Comparison of ENCODE assay signal across 13 mouse cellular contexts in the genomic region with DNA sequence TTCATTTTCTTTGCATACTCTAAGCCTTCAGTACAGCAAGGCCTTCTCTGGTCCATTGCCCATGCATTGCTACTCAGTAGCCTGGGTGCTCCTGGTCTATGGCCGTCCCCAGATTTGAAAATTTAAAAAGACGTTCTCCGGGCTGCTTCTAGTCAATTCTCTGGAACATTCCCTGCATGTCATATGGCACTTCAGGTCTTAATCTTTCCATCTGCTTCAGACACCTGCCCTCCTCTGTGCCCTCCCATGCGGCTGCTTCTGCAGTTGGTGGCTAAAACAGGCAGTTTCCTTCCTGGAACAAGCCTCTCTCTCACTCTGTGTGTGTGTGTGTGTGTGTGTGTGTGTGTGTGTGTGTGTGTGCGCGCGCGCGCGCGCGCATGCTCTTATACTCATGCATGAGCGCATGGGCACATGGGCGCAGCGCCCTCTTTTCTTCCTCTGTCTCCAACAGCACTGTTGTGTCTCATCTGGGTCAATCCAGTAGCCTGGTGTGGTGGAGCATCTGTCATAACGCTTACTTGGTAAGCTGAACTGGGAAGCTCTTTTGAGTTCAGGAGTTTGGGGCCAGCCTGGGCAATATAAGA. TPM values are rescaled to one million over a fixed set of nuclear protein-coding genes. Genes with fewer than 3 reads are reported as not detected.
DNase-seq lines count a peak whose midpoint lies in the region; ATAC-seq and TF ChIP-seq lines count a peak whose summit lies in the region.
"Had no signal": no experiment of that assay in that cellular context is flagged by ENCODE, and none has a peak within 500 bp of the region (broad histone marks: within the 10 kb centered on the region; RNA-seq: fewer than 3 reads in every experiment).

No protein-coding gene starts in this region.

- no peak overlapping the region for H3K9ac ChIP-seq in heart, embryonic 16.5 days (ENCODE audit: low read length)
- H3K9ac ChIP-seq in midbrain, embryonic 12.5 days (replicated peaks), result no peak overlapping the region
- no peak overlapping the region for H3K9ac ChIP-seq in midbrain, embryonic 16.5 days (ENCODE audit: low read depth, low read length)
- H3K9ac ChIP-seq in liver, embryonic 11.5 days (ENCODE audit: low read depth, low read length), result no peak overlapping the region
- H3K9ac ChIP-seq: forebrain, embryonic 12.5 days; liver, embryonic 12.5 days; lung, embryonic 15.5 days; midbrain, embryonic 15.5 days had no signal

- H3K27me3 ChIP-seq in heart, embryonic 16.5 days (ENCODE audit: control insufficient read depth, insufficient read depth, low read length), result no peaks in the 10 kb centered on the region
- H3K27me3 ChIP-seq in midbrain, embryonic 12.5 days, result 0 out of 2 replicates have a peak, but pooled peaks cover 4% of the 10 kb centered on the region
- H3K27me3 ChIP-seq in midbrain, embryonic 16.5 days (ENCODE audit: control insufficient read depth, insufficient read depth, low read depth, low read length), result no peaks in the 10 kb centered on the region
- no peaks in the 10 kb centered on the region for H3K27me3 ChIP-seq in thymus, adult 2 months (ENCODE audit: control insufficient read depth, insufficient read depth, low read length)
- no peaks in the 10 kb centered on the region for H3K27me3 ChIP-seq in liver, embryonic 11.5 days (replicated peaks; ENCODE audit: control insufficient read depth, insufficient read depth, low read length)
- H3K27me3 ChIP-seq: liver, embryonic 12.5 days; lung, embryonic 15.5 days; midbrain, embryonic 15.5 days had no signal

- WGBS in heart, embryonic 16.5 days, result 89% methylated on average over 16 of the region's 16 CpGs
- WGBS in midbrain, embryonic 12.5 days, result 91% methylated on average over 10 of the region's 16 CpGs
- 92% methylated on average over 16 of the region's 16 CpGs for WGBS in midbrain, embryonic 16.5 days
- whole genome bisulfite sequencing in thymus, adult 2 months, result 12% methylated on average over 16 of the region's 16 CpGs
- 92% methylated on average over 16 of the region's 16 CpGs for WGBS in liver, embryonic 11.5 days

- H3K4me3 ChIP-seq in heart, embryonic 16.5 days (ENCODE audit: low read length), result no peak overlapping the region
- no peak overlapping the region for H3K4me3 ChIP-seq in midbrain, embryonic 12.5 days
- H3K4me3 ChIP-seq in midbrain, embryonic 16.5 days (ENCODE audit: low read depth, low read length), result no peak overlapping the region
- H3K4me3 ChIP-seq in thymus, adult 2 months (ENCODE audit: control insufficient read depth, insufficient read depth, low read length), result no peak overlapping the region
- H3K4me3 ChIP-seq in liver, embryonic 11.5 days (ENCODE audit: low read depth, low read length), result no peak overlapping the region
- H3K4me3 ChIP-seq: forebrain, embryonic 12.5 days; liver, embryonic 12.5 days; lung, embryonic 15.5 days; midbrain, embryonic 15.5 days had no signal

- intact Hi-C loops in heart, postnatal 14 days (cut with DNase I), result no loop called here

- ATAC-seq in heart, embryonic 16.5 days (replicated peaks; ENCODE audit: extremely low read depth, insufficient read depth, low FRiP score), result peak; percentile 43; the same call in 1 of the 2 replicates
- 0 out of 2 replicates have a peak, but pooled peaks have one; percentile 3 for ATAC-seq in midbrain, embryonic 12.5 days (ENCODE audit: low FRiP score, low read depth)
- no peak for ATAC-seq in midbrain, embryonic 16.5 days
- no peak for ATAC-seq in liver, embryonic 11.5 days (replicated peaks; ENCODE audit: low FRiP score)
- ATAC-seq: liver, embryonic 12.5 days; midbrain, embryonic 15.5 days had no signal

- no peaks in the 10 kb centered on the region for H3K9me3 ChIP-seq in heart, embryonic 16.5 days (replicated peaks; ENCODE audit: control insufficient read depth, low read length)
- H3K9me3 ChIP-seq in midbrain, embryonic 12.5 days, result no peaks in the 10 kb centered on the region
- no peaks in the 10 kb centered on the region for H3K9me3 ChIP-seq in midbrain, embryonic 16.5 days (replicated peaks; ENCODE audit: control insufficient read depth, low read length, poor library complexity, severe bottlenecking)
- H3K9me3 ChIP-seq in liver, embryonic 11.5 days (ENCODE audit: control insufficient read depth, low read length), result no peaks in the 10 kb centered on the region
- H3K9me3 ChIP-seq: forebrain, embryonic 12.5 days; liver, embryonic 12.5 days; lung, embryonic 15.5 days; midbrain, embryonic 15.5 days had no signal

- H3K4me1 ChIP-seq in heart, embryonic 16.5 days (ENCODE audit: control insufficient read depth, insufficient read depth, low read length), result no peaks in the 10 kb centered on the region
- peaks cover 13% of the 10 kb centered on the region; the same call in 1 of the 2 replicates for H3K4me1 ChIP-seq in midbrain, embryonic 12.5 days
- 0 out of 2 replicates have a peak, but pooled peaks cover 4% of the 10 kb centered on the region for H3K4me1 ChIP-seq in midbrain, embryonic 16.5 days (ENCODE audit: control insufficient read depth, insufficient read depth, low read length)
- H3K4me1 ChIP-seq in thymus, adult 2 months (replicated peaks; ENCODE audit: control insufficient read depth, insufficient read depth, low read length), result peaks cover 21% of the 10 kb centered on the region
- H3K4me1 ChIP-seq in liver, embryonic 11.5 days (replicated peaks; ENCODE audit: control insufficient read depth, insufficient read depth, low read length), result 0 out of 2 replicates have a peak, but pooled peaks cover 7% of the 10 kb centered on the region
- H3K4me1 ChIP-seq: lung, embryonic 15.5 days had no signal

- no peak overlapping the region for H3K4me2 ChIP-seq in heart, embryonic 16.5 days (ENCODE audit: low read depth, low read length)
- no peak overlapping the region for H3K4me2 ChIP-seq in midbrain, embryonic 12.5 days (replicated peaks)
- H3K4me2 ChIP-seq in midbrain, embryonic 16.5 days (ENCODE audit: low read length), result no peak overlapping the region
- H3K4me2 ChIP-seq in liver, embryonic 11.5 days, result no peak overlapping the region
- H3K4me2 ChIP-seq: forebrain, embryonic 12.5 days; liver, embryonic 12.5 days; lung, embryonic 15.5 days; midbrain, embryonic 15.5 days had no signal

- H3K36me3 ChIP-seq in heart, embryonic 16.5 days (ENCODE audit: control insufficient read depth, insufficient read depth), result no peaks in the 10 kb centered on the region
- H3K36me3 ChIP-seq in midbrain, embryonic 12.5 days, result no peaks in the 10 kb centered on the region
- H3K36me3 ChIP-seq in midbrain, embryonic 16.5 days (ENCODE audit: control insufficient read depth, insufficient read depth, low read length), result no peaks in the 10 kb centered on the region
- H3K36me3 ChIP-seq in thymus, adult 2 months (ENCODE audit: control insufficient read depth, insufficient read depth, low read length), result no peaks in the 10 kb centered on the region
- no peaks in the 10 kb centered on the region for H3K36me3 ChIP-seq in liver, embryonic 11.5 days (ENCODE audit: control insufficient read depth, insufficient read depth, low read length)
- H3K36me3 ChIP-seq: forebrain, embryonic 12.5 days; liver, embryonic 12.5 days; lung, embryonic 15.5 days; midbrain, embryonic 15.5 days had no signal

- H3K27ac ChIP-seq in heart, embryonic 16.5 days (ENCODE audit: low read length), result peak overlapping the region; percentile 40; the same call in 1 of the 2 replicates
- H3K27ac ChIP-seq in midbrain, embryonic 12.5 days (replicated peaks), result no peak overlapping the region
- H3K27ac ChIP-seq in midbrain, embryonic 16.5 days (ENCODE audit: low read length), result no peak overlapping the region
- H3K27ac ChIP-seq in thymus, adult 2 months (ENCODE audit: control insufficient read depth, insufficient read depth, low read length), result peak overlapping the region; percentile 24; the same call in 1 of the 2 replicates
- no peak overlapping the region for H3K27ac ChIP-seq in liver, embryonic 11.5 days (ENCODE audit: low read depth, low read length)
- H3K27ac ChIP-seq: forebrain, embryonic 12.5 days; liver, embryonic 12.5 days; lung, embryonic 15.5 days; midbrain, embryonic 15.5 days had no signal

- no peak for TF ChIP-seq POLR2A in thymus, adult 2 months (IDR thresholded peaks at IDR 0.05; ENCODE audit: control insufficient read depth, extremely low read depth, insufficient read depth, low read length, poor library complexity)

- TF ChIP-seq CTCF in thymus, adult 2 months (IDR thresholded peaks at IDR 0.05; ENCODE audit: borderline replicate concordance, control insufficient read depth, extremely low read depth, insufficient read depth, low read length, poor library complexity), result no peak

- DNase-seq in heart, postnatal 14 days, result no peak
- peak; percentile 54 for DNase-seq in thymus, adult 2 months
- no peak for DNase-seq in urinary bladder, postnatal 36 days (ENCODE audit: low spot score in 2 of 2)
- DNase-seq in liver, embryonic 11.5 days (ENCODE audit: low spot score), result no peak
- DNase-seq: adrenal gland, adult 8-10 months; cerebellum, adult 8-10 months had no signal

RNA-seq across cellular contexts. Expression of gene Alg2, which starts 48.8 kb away (rescaled TPM):
- 24.2 and 28.5 TPM in 2 replicates for polyA plus RNA-seq in heart, embryonic 16.5 days (2015; fragmentation: Nextera tagmentation; extraction: Ambion mirVana)
- total RNA-seq in heart, postnatal 14 days (2021), result 1 to 10 TPM; 8.7 to 9.1 TPM
- 161 and 164 TPM in 2 replicates for polyA plus RNA-seq in midbrain, embryonic 12.5 days (2016; fragmentation: Nextera tagmentation; extraction: Ambion mirVana)
- polyA plus RNA-seq in midbrain, embryonic 16.5 days (2015; fragmentation: Nextera tagmentation; extraction: Ambion mirVana), result 341 and 347 TPM in 2 replicates
- 37.2 and 37.6 TPM in 2 replicates for polyA plus RNA-seq in thymus, adult 2 months (2012; rRNA removed)
- polyA plus RNA-seq in liver, embryonic 11.5 days (2014; fragmentation: Nextera tagmentation; extraction: Ambion mirVana), result 44.5 and 46.3 TPM in 2 replicates

RNA-seq across cellular contexts. Expression of gene Sec61b, which starts 49.1 kb away (rescaled TPM):
- 141 and 146 TPM in 2 replicates for polyA plus RNA-seq in heart, embryonic 16.5 days (2015; fragmentation: Nextera tagmentation; extraction: Ambion mirVana)
- total RNA-seq in heart, postnatal 14 days (2021), result 10 to 100 TPM; 26.6 to 27.8 TPM
- 295 and 325 TPM in 2 replicates for polyA plus RNA-seq in midbrain, embryonic 12.5 days (2016; fragmentation: Nextera tagmentation; extraction: Ambion mirVana)
- 241 and 246 TPM in 2 replicates for polyA plus RNA-seq in midbrain, embryonic 16.5 days (2015; fragmentation: Nextera tagmentation; extraction: Ambion mirVana)
- 338 and 372 TPM in 2 replicates for polyA plus RNA-seq in thymus, adult 2 months (2012; rRNA removed)
- 373 and 390 TPM in 2 replicates for polyA plus RNA-seq in liver, embryonic 11.5 days (2014; fragmentation: Nextera tagmentation; extraction: Ambion mirVana)

Comparison
In these comparisons a context has a peak if more than half of its experiments do, and no peak if none do; other contexts are left out.
1. ATAC-seq: peak in heart, embryonic 16.5 days (single experiment) and midbrain, embryonic 12.5 days (single experiment); none in midbrain, embryonic 16.5 days (single experiment) and liver, embryonic 11.5 days (single experiment).
2. H3K27ac ChIP-seq: peak in heart, embryonic 16.5 days (single experiment) and thymus, adult 2 months (single experiment); none in midbrain, embryonic 12.5 days (single experiment), midbrain, embryonic 16.5 days (single experiment) and liver, embryonic 11.5 days (single experiment).